Mouse (Mus musculus) lung, postnatal 14 days (tissue): ENCODE measurements around the gene Astn2.

Source experiments
- DNase-seq: peaks from one replicate; pipeline ENCODE4 v3.0.0; 2021

The Astn2 gene

GRCm38 (mm10) chr4:66310315-66311020, 93.9 kb downstream of the Astn2 start:
- DNase-seq: no peak

GRCm38 (mm10) chr4:66306377-66306776, 98.0 kb downstream of the Astn2 start:
- DNase-seq: no peak

- DNase-seq: no peak
These were observed 101.6 kb downstream of the Astn2 start for GRCm38 (mm10) chr4:66302686-66303310.

DNA sequence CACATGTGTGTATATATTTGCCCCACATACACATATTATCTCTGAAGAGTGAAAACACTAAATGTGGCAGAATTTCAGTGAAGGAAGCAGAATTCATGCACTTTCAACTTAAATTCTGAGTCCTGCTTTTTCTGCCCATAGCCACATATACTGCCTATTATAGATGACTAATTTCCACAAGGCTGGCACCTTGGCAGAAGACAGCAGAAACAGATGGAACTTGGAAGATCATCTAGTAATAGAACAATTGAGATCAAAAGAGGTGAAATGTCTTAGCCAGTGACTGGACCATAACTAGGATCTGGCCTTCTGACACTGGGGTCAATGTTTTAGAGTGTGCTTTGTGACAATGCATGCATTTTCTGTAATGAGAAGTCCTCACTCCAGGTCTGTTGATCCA, 119.4 kb downstream of the Astn2 start:
- DNase-seq: no peak

- no peak for DNase-seq
These were observed 128.3 kb downstream of the Astn2 start for GRCm38 (mm10) chr4:66276096-66276495.

- DNase-seq: no peak
These were observed 132.8 kb downstream of the Astn2 start for GRCm38 (mm10) chr4:66271550-66272117.

DNA sequence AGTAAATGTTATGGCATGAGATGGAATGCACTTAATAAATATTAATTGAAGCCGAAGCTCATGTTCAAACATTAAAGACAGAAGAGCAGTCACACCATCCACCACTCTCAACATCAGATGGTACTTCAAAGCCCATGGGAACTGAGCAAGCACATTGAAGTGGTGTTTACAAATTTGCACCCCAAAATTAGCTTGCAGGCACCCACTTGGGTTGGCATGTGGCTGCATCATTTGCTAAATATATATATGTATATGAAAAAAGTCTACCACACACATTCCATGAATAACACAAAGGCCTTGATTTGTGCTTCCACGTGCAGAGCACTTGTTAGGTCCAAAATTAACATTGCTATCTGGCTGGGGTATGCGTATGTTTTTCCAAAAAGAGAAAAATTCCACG, 140.4 kb downstream of the Astn2 start:
- no peak for DNase-seq

GRCm38 (mm10) chr4:66261276-66261675, 143.1 kb downstream of the Astn2 start:
- DNase-seq: no peak

- DNase-seq: no peak
These were observed 145.5 kb downstream of the Astn2 start for GRCm38 (mm10) chr4:66258905-66259304.

DNA sequence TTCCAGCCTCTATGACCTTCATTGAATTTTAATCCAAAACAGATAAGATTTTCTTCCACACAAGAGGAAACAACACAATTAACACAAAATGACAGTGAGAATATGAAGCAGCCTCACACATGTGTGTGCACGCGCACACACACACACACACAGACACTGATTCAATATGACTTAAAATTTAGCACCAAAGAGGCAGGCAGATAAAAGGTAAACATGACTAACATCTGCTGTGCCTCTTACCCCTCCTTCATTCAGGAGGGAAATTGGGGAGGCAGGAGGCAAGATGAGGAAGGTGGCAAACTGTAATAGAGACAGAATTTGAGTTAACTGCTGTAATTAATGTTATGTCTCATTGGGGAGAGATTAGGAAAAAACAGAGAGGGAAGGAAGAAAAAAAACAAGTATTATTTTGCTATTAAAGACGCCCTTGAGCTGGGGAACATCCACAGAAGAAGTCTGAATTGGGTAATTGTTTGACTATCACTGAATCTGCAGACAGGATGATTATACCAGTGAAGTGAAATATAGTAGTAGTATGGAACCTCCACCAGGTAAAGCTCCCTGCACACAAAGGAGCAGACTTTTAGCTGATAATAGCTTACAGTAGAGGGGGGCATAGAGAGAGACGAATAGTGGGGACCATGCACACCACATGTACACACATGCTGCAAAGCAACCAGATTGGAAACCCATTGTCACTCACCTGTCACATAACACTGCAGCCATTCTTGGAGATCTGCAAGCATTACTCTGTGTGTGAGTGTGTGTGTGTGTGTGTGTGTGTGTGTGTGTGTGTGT, 149.5 kb downstream of the Astn2 start:
- DNase-seq: no peak

DNA sequence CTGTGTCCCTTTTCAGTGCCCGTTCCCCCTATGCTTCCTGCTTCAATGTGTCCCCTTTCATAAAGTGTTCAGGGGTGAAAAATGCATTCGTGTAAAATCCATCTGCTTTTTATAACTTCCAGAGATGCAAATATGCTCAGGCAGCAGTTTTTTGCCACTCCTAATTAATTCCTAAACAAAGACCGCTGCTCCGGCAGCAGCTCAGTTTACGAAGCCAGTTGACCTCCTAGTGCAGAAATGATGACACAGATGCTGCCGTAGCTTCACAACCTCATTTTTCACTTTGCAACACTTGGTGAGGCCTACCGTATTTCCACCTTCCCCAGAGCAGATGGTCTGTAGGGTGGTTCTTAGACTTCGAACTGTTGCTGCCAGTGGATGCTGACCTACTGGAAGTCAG, 155.9 kb downstream of the Astn2 start:
- DNase-seq: no peak

GRCm38 (mm10) chr4:66242683-66243082, 161.7 kb downstream of the Astn2 start:
- no peak for DNase-seq

- DNase-seq: no peak
These were observed 171.6 kb downstream of the Astn2 start for GRCm38 (mm10) chr4:66232799-66233198.

GRCm38 (mm10) chr4:66232350-66232749, 172.1 kb downstream of the Astn2 start:
- DNase-seq: no peak

GRCm38 (mm10) chr4:66230735-66231134, 173.7 kb downstream of the Astn2 start:
- no peak for DNase-seq

GRCm38 (mm10) chr4:66222602-66223317, 181.7 kb downstream of the Astn2 start:
- no peak for DNase-seq

DNA sequence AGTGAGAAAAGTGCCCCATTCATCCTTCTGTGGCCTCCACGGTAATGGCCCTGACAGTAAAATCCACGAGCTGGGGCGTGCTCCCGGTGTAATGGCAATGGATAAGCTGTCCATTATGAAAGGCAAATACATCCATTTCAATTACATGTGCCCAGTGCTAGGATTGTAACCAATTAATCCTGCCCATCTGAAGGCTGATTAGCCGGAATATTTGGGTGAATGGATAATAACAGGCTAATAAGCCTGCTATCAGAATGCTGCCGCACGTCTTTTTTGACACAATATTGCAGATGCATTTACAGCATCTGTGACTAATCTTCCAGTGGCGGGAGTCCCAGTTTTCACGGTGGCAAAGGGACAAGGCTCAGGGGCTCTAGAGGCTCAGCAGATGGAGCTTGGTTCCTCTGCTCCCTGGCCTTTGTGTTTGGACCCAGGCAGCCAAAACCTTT, 189.2 kb downstream of the Astn2 start:
- DNase-seq: no peak

GRCm38 (mm10) chr4:66189636-66190035, 214.8 kb downstream of the Astn2 start:
- DNase-seq: no peak

- DNase-seq: no peak
These were observed 228.4 kb downstream of the Astn2 start for GRCm38 (mm10) chr4:66175887-66176533.

- peak; percentile 22 for DNase-seq
These were observed 232.8 kb downstream of the Astn2 start for GRCm38 (mm10) chr4:66171583-66171982.

GRCm38 (mm10) chr4:66170787-66171186, 233.6 kb downstream of the Astn2 start:
- no peak for DNase-seq

DNA sequence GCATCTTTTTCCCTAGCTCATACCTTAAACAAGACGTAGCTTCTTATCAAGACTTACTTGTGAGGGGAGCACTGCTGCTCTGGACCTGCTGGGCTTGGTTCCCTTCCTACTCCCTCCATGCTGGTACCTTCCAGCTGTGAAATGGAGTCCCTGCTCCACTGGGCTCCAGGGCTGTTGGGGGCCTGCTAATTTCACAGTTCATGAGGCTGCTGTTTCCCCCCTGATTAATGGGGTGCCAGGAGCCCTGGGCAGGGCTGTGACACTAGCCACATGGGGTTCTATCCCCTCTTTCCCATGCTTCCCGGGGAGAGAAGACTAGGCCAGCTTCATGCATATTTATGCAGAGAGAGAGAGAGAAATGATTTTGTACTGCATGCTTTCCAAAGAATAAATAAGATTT, 234.9 kb downstream of the Astn2 start:
- no peak for DNase-seq
